Mouse (Mus musculus) ES-CJ7 (cell line): ENCODE data around the gene Acap2.

Experiments used
- DNase-seq: peaks from one replicate; pipeline ENCODE4 v3.0.0; 2011; ENCODE audit warnings: low read depth, low spot score

The Acap2 gene

GRCm38 (mm10) chr16:31200790-31201567 is at the start of gene Acap2:
Gene Acap2, minus strand, starts transcription at chr16:31201245.
- peak; percentile 94 for DNase-seq

GRCm38 (mm10) chr16:31249401-31249800 is 48.4 kb upstream of the Acap2 start:
- DNase-seq, result no peak

- no peak for DNase-seq
These were observed 47.7 kb upstream of the Acap2 start for GRCm38 (mm10) chr16:31248717-31249116.

- DNase-seq, result no peak
These were observed 46.4 kb upstream of the Acap2 start for GRCm38 (mm10) chr16:31247442-31247841.

- no peak for DNase-seq
These were observed 43.0 kb upstream of the Acap2 start for GRCm38 (mm10) chr16:31244053-31244452.

- DNase-seq, result no peak
These were observed 40.4 kb upstream of the Acap2 start for GRCm38 (mm10) chr16:31241433-31241832.

- DNase-seq, result no peak
These were observed 39.5 kb upstream of the Acap2 start for GRCm38 (mm10) chr16:31240569-31240968.

- DNase-seq, result no peak
These were observed 37.2 kb upstream of the Acap2 start for GRCm38 (mm10) chr16:31238281-31238680.

- peak; percentile 48 for DNase-seq
These were observed 34.6 kb upstream of the Acap2 start for GRCm38 (mm10) chr16:31235457-31236310.

GRCm38 (mm10) chr16:31234808-31235456 is 33.9 kb upstream of the Acap2 start:
- no peak for DNase-seq

- DNase-seq, result no peak
These were observed 33.3 kb upstream of the Acap2 start for GRCm38 (mm10) chr16:31234356-31234755.

- DNase-seq, result peak; percentile 57
These were observed 32.7 kb upstream of the Acap2 start for GRCm38 (mm10) chr16:31233541-31234339.

- no peak for DNase-seq
These were observed 32.1 kb upstream of the Acap2 start for GRCm38 (mm10) chr16:31233167-31233498.

GRCm38 (mm10) chr16:31232491-31233166 is 31.6 kb upstream of the Acap2 start:
- no peak for DNase-seq

GRCm38 (mm10) chr16:31231591-31231990 is 30.5 kb upstream of the Acap2 start:
- DNase-seq, result no peak

GRCm38 (mm10) chr16:31227746-31228145 is 26.7 kb upstream of the Acap2 start:
- DNase-seq, result no peak

- DNase-seq, result no peak
These were observed 14.2 kb upstream of the Acap2 start for GRCm38 (mm10) chr16:31215271-31215670.

GRCm38 (mm10) chr16:31213463-31213862 is 12.4 kb upstream of the Acap2 start:
- DNase-seq, result no peak

GRCm38 (mm10) chr16:31211503-31211902 is 10.5 kb upstream of the Acap2 start:
- DNase-seq, result no peak

GRCm38 (mm10) chr16:31210453-31210852 is 9.4 kb upstream of the Acap2 start:
- no peak for DNase-seq

- no peak for DNase-seq
These were observed 8.9 kb upstream of the Acap2 start for GRCm38 (mm10) chr16:31209911-31210310.
